Mouse (Mus musculus): ENCODE data around the gene Cwc22. TPM values are rescaled to one million over a fixed set of nuclear protein-coding genes. Genes with fewer than 3 reads are reported as not detected.

The Cwc22 gene
- polyA plus RNA-seq, 1 experiment from 2014 or later: 36.6 TPM

GRCm38 (mm10) chr2:77838688-77839087 lies 107.5 kb downstream of the Cwc22 start:
- H3K27ac ChIP-seq (ENCODE audit: low read depth, low read length): no peak overlapping the region
- no peak for ATAC-seq (ENCODE audit: low FRiP score, low TSS enrichment)
- WGBS: 86% methylated on average over 1 of the region's 1 CpGs
- no peaks in the 10 kb centered on the region for H3K9me3 ChIP-seq (ENCODE audit: control insufficient read depth, low read length)
- no peaks in the 10 kb centered on the region for H3K36me3 ChIP-seq (ENCODE audit: control insufficient read depth, insufficient read depth, low read length)
- H3K9ac ChIP-seq (ENCODE audit: low read depth, low read length): no peak overlapping the region
- H3K4me3 ChIP-seq (ENCODE audit: low read length): no peak overlapping the region
- H3K27me3 ChIP-seq (ENCODE audit: control insufficient read depth, insufficient read depth, low read length): no peaks in the 10 kb centered on the region
- no peaks in the 10 kb centered on the region for H3K4me1 ChIP-seq (ENCODE audit: control insufficient read depth, insufficient read depth, low read length)
- no peak overlapping the region for H3K4me2 ChIP-seq (replicated peaks; ENCODE audit: low read depth, low read length)

GRCm38 (mm10) chr2:77835781-77836180 lies 110.4 kb downstream of the Cwc22 start:
- Histone ChIP-seq H3K27ac (ENCODE audit: low read depth, low read length) (no peak overlapping the region), H3K9ac (ENCODE audit: low read depth, low read length) (no peak overlapping the region), H3K9me3 (ENCODE audit: control insufficient read depth, low read length) (no peaks in the 10 kb centered on the region), H3K27me3 (ENCODE audit: control insufficient read depth, insufficient read depth, low read length) (no peaks in the 10 kb centered on the region), H3K4me2 (replicated peaks; ENCODE audit: low read depth, low read length) (no peak overlapping the region), H3K4me1 (ENCODE audit: control insufficient read depth, insufficient read depth, low read length) (no peaks in the 10 kb centered on the region), H3K4me3 (ENCODE audit: low read length) (no peak overlapping the region), H3K36me3 (ENCODE audit: control insufficient read depth, insufficient read depth, low read length) (no peaks in the 10 kb centered on the region)
- WGBS: 55% methylated on average over 3 of the region's 3 CpGs
- no peak for ATAC-seq (ENCODE audit: low FRiP score, low TSS enrichment)

Other genes with a start within 250 kb of the Cwc22 start
- 4.5 and 7.1 TPM in 2 replicates for gene Zfp385b, start 126.7 kb downstream of the Cwc22 start, polyA plus RNA-seq (2014; fragmentation: Nextera tagmentation; extraction: Ambion mirVana)

Data from kidney, embryonic 14.5 days (tissue).